In genomic region chr6:120652666-120653065, GRCm38 (mm10) we compare ENCODE assay signal across 23 mouse cellular contexts. TPM values are rescaled to one million over a fixed set of nuclear protein-coding genes. Genes with fewer than 3 reads are reported as not detected.
DNase-seq lines count a peak whose midpoint lies in the region; ATAC-seq and TF ChIP-seq lines count a peak whose summit lies in the region.
"Had no signal": no experiment of that assay in that cellular context is flagged by ENCODE, and none has a peak within 500 bp of the region (broad histone marks: within the 10 kb centered on the region; RNA-seq: fewer than 3 reads in every experiment).

No protein-coding gene starts in this region.

- H3K4me1 ChIP-seq in heart, adult 2 months (ENCODE audit: control insufficient read depth, insufficient read depth, low read length) = peaks cover 6% of the 10 kb centered on the region
- H3K4me1 ChIP-seq in midbrain, embryonic 11.5 days (ENCODE audit: control insufficient read depth, insufficient read depth, low read length) = peaks cover 4% of the 10 kb centered on the region; the same call in 1 of the 2 replicates
- H3K4me1 ChIP-seq in midbrain, postnatal 0 days (ENCODE audit: insufficient read depth, low read length) = no peaks in the 10 kb centered on the region
- H3K4me1 ChIP-seq: embryonic facial prominence, embryonic 13.5 days; embryonic facial prominence, embryonic 15.5 days had no signal

- no peaks in the 10 kb centered on the region for H3K9me3 ChIP-seq in midbrain, embryonic 11.5 days (ENCODE audit: control insufficient read depth, low read length)
- H3K9me3 ChIP-seq in midbrain, postnatal 0 days (ENCODE audit: low read length) = no peaks in the 10 kb centered on the region
- H3K9me3 ChIP-seq: embryonic facial prominence, embryonic 13.5 days; embryonic facial prominence, embryonic 15.5 days had no signal

- no peak overlapping the region for H3K27ac ChIP-seq in heart, adult 2 months
- no peak overlapping the region for H3K27ac ChIP-seq in midbrain, embryonic 11.5 days (ENCODE audit: low read depth, low read length)
- no peak overlapping the region for H3K27ac ChIP-seq in midbrain, postnatal 0 days (ENCODE audit: low read depth, low read length)
- H3K27ac ChIP-seq: embryonic facial prominence, embryonic 13.5 days; embryonic facial prominence, embryonic 15.5 days had no signal

- no peak for ATAC-seq in midbrain, embryonic 11.5 days (ENCODE audit: low FRiP score)
- ATAC-seq in midbrain, postnatal 0 days (ENCODE audit: low FRiP score) = no peak
- ATAC-seq in granulocyte monocyte progenitor cell, adult 5-6 weeks (replicated peaks; ENCODE audit: poor library complexity, severe bottlenecking) = no peak
- ATAC-seq: forebrain, embryonic 14.5 days; forebrain, embryonic 16.5 days; Patski had no signal

- intact Hi-C loops in heart, adult 2 months (cut with DNase I) = no loop called here

- 60% methylated on average over 7 of the region's 7 CpGs for WGBS in heart, adult 2 months
- WGBS in midbrain, embryonic 11.5 days = 11% methylated on average over 7 of the region's 7 CpGs
- 11% methylated on average over 7 of the region's 7 CpGs for WGBS in midbrain, postnatal 0 days

- H3K36me3 ChIP-seq in heart, adult 2 months (ENCODE audit: control insufficient read depth, insufficient read depth, low read length) = no peaks in the 10 kb centered on the region
- H3K36me3 ChIP-seq in midbrain, embryonic 11.5 days (ENCODE audit: control insufficient read depth, insufficient read depth, low read length) = no peaks in the 10 kb centered on the region
- H3K36me3 ChIP-seq in midbrain, postnatal 0 days (ENCODE audit: insufficient read depth, low read length) = no peaks in the 10 kb centered on the region
- H3K36me3 ChIP-seq: embryonic facial prominence, embryonic 13.5 days; embryonic facial prominence, embryonic 15.5 days had no signal

- no peaks in the 10 kb centered on the region for H3K79me2 ChIP-seq in heart, adult 2 months (replicated peaks; ENCODE audit: control insufficient read depth, insufficient read depth, low read length)

- H3K9ac ChIP-seq in heart, adult 2 months (ENCODE audit: low read depth, low read length) = no peak overlapping the region
- no peak overlapping the region for H3K9ac ChIP-seq in midbrain, embryonic 11.5 days (ENCODE audit: low read length)
- H3K9ac ChIP-seq in midbrain, postnatal 0 days (replicated peaks; ENCODE audit: low read length, poor library complexity, severe bottlenecking) = no peak overlapping the region
- H3K9ac ChIP-seq: embryonic facial prominence, embryonic 13.5 days; embryonic facial prominence, embryonic 15.5 days had no signal

- DNase-seq in embryo, embryonic 10.5 days (ENCODE audit: low spot score) = peak; percentile 30
- DNase-seq in embryo, embryonic 11 days = no peak
- peak; percentile 70 for DNase-seq in heart, adult 11 months
- DNase-seq in heart, adult 2 months = no peak
- DNase-seq in midbrain, embryonic 11.5 days (ENCODE audit: low spot score, missing footprints) = peak; percentile 87
- DNase-seq in midbrain, postnatal 0 days (ENCODE audit: low spot score) = no peak
- DNase-seq in ZHBTc4 (ENCODE audit: low read depth, low spot score) = peak; percentile 44
- DNase-seq: adrenal gland, adult 2 months; adrenal gland, postnatal 10 days; adrenal gland, postnatal 25 days; cerebellum, adult 11 months; cerebellum, adult 18-20 months; cerebellum, adult 8-10 months; cerebellum, adult 9-11 months; cerebellum, postnatal 14 days; cerebellum, postnatal 36 days had no signal

- no peaks in the 10 kb centered on the region for H3K27me3 ChIP-seq in heart, adult 2 months (ENCODE audit: control insufficient read depth, insufficient read depth, low read length)
- no peaks in the 10 kb centered on the region for H3K27me3 ChIP-seq in midbrain, embryonic 11.5 days (ENCODE audit: control insufficient read depth, insufficient read depth, low read length)
- no peaks in the 10 kb centered on the region for H3K27me3 ChIP-seq in midbrain, postnatal 0 days (ENCODE audit: insufficient read depth, low read length)
- H3K27me3 ChIP-seq: embryonic facial prominence, embryonic 13.5 days; embryonic facial prominence, embryonic 15.5 days; Patski had no signal

- no peak overlapping the region for H3K4me3 ChIP-seq in heart, adult 2 months
- no peak overlapping the region for H3K4me3 ChIP-seq in midbrain, embryonic 11.5 days (ENCODE audit: low read depth, low read length)
- no peak overlapping the region for H3K4me3 ChIP-seq in midbrain, postnatal 0 days (ENCODE audit: low read depth, low read length)
- H3K4me3 ChIP-seq: embryonic facial prominence, embryonic 13.5 days; embryonic facial prominence, embryonic 15.5 days; erythroblast, embryonic 14.5 days had no signal

- H3K4me2 ChIP-seq in midbrain, embryonic 11.5 days = no peak overlapping the region
- H3K4me2 ChIP-seq in midbrain, postnatal 0 days (ENCODE audit: low read depth, low read length, poor library complexity, severe bottlenecking) = no peak overlapping the region
- H3K4me2 ChIP-seq: embryonic facial prominence, embryonic 13.5 days; embryonic facial prominence, embryonic 15.5 days had no signal

- TF ChIP-seq EP300 in heart, adult 2 months (IDR thresholded peaks at IDR 0.05; ENCODE audit: insufficient read depth, low read depth, low read length) = no peak

- no peak for TF ChIP-seq CTCF in heart, adult 2 months (IDR thresholded peaks at IDR 0.05)
- TF ChIP-seq CTCF in midbrain, postnatal 0 days (IDR thresholded peaks at IDR 0.05) = no peak

- no peak for TF ChIP-seq POLR2A in heart, adult 2 months (IDR thresholded peaks at IDR 0.05; ENCODE audit: insufficient read depth, low read depth, low read length)

RNA-seq across cellular contexts. Expression of gene Cecr2, which starts 13.5 kb away (rescaled TPM):
- 10 to 100 TPM; 12.9 to 17.4 TPM for total RNA-seq in heart, adult 2 months (2021)
- polyA plus RNA-seq in heart, adult 2 months (2012; rRNA removed) = 7.0 and 9.5 TPM in 2 replicates
- polyA plus RNA-seq in midbrain, embryonic 11.5 days (2014; fragmentation: Nextera tagmentation; extraction: Ambion mirVana) = 20.6 and 20.9 TPM in 2 replicates
- total RNA-seq in midbrain, postnatal 0 days (2014; rRNA removed) = 6.0 and 11.1 TPM in 2 replicates
- 0.43 and 1.1 TPM in 2 replicates for polyA plus RNA-seq in midbrain, postnatal 0 days (2015; fragmentation: Nextera tagmentation; extraction: Ambion mirVana)
- total RNA-seq in granulocyte monocyte progenitor cell, adult 5-6 weeks (2014; fragmentation: Nextera tagmentation) = 0.15 TPM in 1 of 2 replicates, not detected in the other
- not detected in 2 replicates for total RNA-seq in granulocyte monocyte progenitor cell, adult 5-6 weeks (2017)

Comparison
In these comparisons a context has a peak if more than half of its experiments do, and no peak if none do; other contexts are left out.
1. DNase-seq: peak in embryo, embryonic 10.5 days (single experiment), heart, adult 11 months (single experiment), midbrain, embryonic 11.5 days (single experiment) and ZHBTc4 (single experiment); none in embryo, embryonic 11 days (single experiment), heart, adult 2 months (0 of 2) and midbrain, postnatal 0 days (single experiment).